Mouse (Mus musculus) C2C12 (cell line): Measurements from ENCODE around the gene Dlx4.

Experiments used
- CTCF ChIP-seq: IDR thresholded peaks from one replicate; pipeline ENCODE4 v1.5.1; 2011; ENCODE audit not compliant: control insufficient read depth, insufficient read depth, insufficient read length
- MAX ChIP-seq: IDR thresholded peaks from one replicate; pipeline ENCODE4 v1.6.1; 2011; ENCODE audit warnings: mild to moderate bottlenecking, control low read depth
- MYOG ChIP-seq: IDR thresholded peaks from one replicate; pipeline ENCODE4 v1.6.1; 2011; ENCODE audit not compliant: control insufficient read depth, insufficient read length; ENCODE audit errors: extremely low read depth
- USF1 ChIP-seq: IDR thresholded peaks from one replicate; pipeline ENCODE4 v1.6.1; 2011; ENCODE audit warnings: low read depth, mild to moderate bottlenecking, control low read depth, moderate library complexity

DNA sequence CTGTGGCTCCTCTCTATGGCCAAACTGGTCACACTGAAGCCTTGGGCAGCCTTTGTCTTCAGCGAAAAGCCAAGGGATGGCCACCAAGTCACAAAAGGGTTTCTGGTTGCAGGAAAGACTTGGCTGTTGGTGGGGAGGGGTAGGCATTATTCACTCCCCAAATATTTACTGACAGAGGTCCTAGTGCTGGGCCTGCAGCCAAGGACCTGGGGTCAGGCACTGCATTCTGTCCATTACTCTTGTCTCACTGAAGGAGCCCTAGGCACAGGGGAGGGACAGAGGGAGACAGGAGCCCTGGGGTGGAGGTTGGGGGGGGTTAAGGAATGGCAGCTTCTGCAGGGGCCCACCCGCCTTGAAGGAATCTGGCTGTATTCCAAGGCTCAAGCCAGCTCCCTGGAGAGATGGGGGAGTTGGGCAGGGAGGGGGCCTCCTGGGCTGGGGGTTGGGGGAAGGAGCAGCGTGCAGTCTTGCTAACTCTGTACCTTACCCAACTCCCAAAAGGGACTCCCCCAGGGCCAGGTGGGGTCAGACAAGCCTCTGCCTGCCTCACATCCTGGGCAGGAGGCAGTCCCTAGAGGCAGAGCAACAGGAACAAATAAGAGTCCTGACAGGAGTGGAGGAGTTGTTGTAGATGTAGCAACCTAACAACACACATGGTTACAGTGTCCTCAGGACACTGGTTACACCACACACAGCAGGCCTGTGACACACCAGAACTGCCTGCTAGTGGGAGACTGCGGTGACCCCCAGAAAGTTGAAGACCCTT, 49.3 kb downstream of the Dlx4 start:
- TF ChIP-seq USF1 (no peak), MYOG (no peak), CTCF (no peak), MAX (no peak)
